Mouse (Mus musculus): ENCODE data around the gene Ccdc86.

The Ccdc86 gene

GRCm38 (mm10) chr19:10907891-10908290 lies 41.2 kb downstream of the Ccdc86 start:
- no peak for DNase-seq (ENCODE audit: low read depth, low spot score)

GRCm38 (mm10) chr19:10905728-10906000 lies 43.4 kb downstream of the Ccdc86 start:
- no peak for DNase-seq (ENCODE audit: low read depth, low spot score)

- no peak for DNase-seq (ENCODE audit: low read depth, low spot score)
Observed at GRCm38 (mm10) chr19:10904927-10905727, 43.9 kb downstream of the Ccdc86 start.

GRCm38 (mm10) chr19:10904512-10904911 lies 44.6 kb downstream of the Ccdc86 start:
- no peak for DNase-seq (ENCODE audit: low read depth, low spot score)

- no peak for DNase-seq (ENCODE audit: low read depth, low spot score)
Observed at GRCm38 (mm10) chr19:10901046-10901445, 48.0 kb downstream of the Ccdc86 start.

- DNase-seq (ENCODE audit: low read depth, low spot score): no peak
Observed at GRCm38 (mm10) chr19:10900315-10900714, 48.8 kb downstream of the Ccdc86 start.

- no peak for DNase-seq (ENCODE audit: low read depth, low spot score)
Observed at GRCm38 (mm10) chr19:10897491-10897890, 51.6 kb downstream of the Ccdc86 start.

- DNase-seq (ENCODE audit: low read depth, low spot score): no peak
Observed at GRCm38 (mm10) chr19:10896849-10897248, 52.2 kb downstream of the Ccdc86 start.

- DNase-seq (ENCODE audit: low read depth, low spot score): no peak
Observed at GRCm38 (mm10) chr19:10895708-10896107, 53.4 kb downstream of the Ccdc86 start.

- DNase-seq (ENCODE audit: low read depth, low spot score): peak; percentile 97
Observed at GRCm38 (mm10) chr19:10895016-10895528, 54.0 kb downstream of the Ccdc86 start, which contains the start of gene Prpf19. Prpf19 (plus strand) TSS chr19:10895231.

- DNase-seq (ENCODE audit: low read depth, low spot score): no peak
Observed at GRCm38 (mm10) chr19:10892201-10892600, 56.9 kb downstream of the Ccdc86 start.

All from brain, embryonic 18.5 days (tissue).